Mouse (Mus musculus): Measurements from ENCODE around the gene Aip.

- no peak for TF ChIP-seq CTCF (IDR thresholded peaks at IDR 0.05; ENCODE audit: extremely low read depth, insufficient read length, insufficient replicate concordance, low read depth, low read length)
- TF ChIP-seq POLR2A (IDR thresholded peaks at IDR 0.05; ENCODE audit: low read depth, low read length): no peak
Observed at GRCm38 (mm10) chr19:4072706-4073424, 52.8 kb downstream of the Aip start.
